Mouse (Mus musculus) right cerebral cortex, postnatal 4 days (tissue): ENCODE results near the gene Snx27.

ENCODE experiments used
- DNase-seq: peaks from one replicate; pipeline ENCODE4 v3.0.0-alpha.2; 2022

Snx27 gene

DNA sequence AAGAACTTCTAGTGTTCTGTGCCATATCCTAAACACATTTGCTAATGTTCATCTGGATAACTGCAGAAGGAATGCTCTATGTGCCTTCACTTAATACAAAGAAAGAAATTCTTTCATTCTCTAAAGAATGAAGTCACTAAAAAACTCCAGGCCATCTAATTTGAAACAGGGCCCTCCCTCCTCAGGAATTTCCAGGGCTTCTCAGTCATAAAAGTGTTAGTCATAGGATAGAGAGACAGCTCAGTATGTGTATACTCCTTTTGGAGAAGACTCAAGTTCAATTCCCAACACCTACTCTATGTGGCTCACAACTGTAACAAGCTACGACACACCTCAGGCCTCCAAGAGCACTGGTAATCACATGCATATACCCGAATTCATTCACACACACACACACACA, 17.0 kb downstream of the Snx27 start:
- no peak for DNase-seq

DNA sequence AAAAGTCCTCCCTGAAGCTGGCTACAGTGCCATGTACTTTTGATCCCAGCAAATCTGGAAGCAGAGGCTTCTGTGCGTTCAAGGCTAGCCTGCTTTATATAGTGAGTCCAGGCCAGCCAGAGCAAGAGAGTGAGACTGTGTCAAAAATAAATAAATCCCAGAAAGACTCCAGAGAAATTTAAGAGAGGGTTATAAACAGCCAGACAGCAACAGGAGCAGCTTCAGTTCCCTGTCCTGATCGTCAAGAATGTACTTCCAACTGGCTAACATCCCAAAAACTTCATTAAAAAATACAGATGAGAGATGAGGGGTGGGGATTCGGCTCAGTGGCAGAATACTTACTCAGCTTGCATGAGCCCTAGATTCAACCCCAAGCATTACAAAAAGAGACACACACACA, 17.4 kb downstream of the Snx27 start:
- no peak for DNase-seq

DNA sequence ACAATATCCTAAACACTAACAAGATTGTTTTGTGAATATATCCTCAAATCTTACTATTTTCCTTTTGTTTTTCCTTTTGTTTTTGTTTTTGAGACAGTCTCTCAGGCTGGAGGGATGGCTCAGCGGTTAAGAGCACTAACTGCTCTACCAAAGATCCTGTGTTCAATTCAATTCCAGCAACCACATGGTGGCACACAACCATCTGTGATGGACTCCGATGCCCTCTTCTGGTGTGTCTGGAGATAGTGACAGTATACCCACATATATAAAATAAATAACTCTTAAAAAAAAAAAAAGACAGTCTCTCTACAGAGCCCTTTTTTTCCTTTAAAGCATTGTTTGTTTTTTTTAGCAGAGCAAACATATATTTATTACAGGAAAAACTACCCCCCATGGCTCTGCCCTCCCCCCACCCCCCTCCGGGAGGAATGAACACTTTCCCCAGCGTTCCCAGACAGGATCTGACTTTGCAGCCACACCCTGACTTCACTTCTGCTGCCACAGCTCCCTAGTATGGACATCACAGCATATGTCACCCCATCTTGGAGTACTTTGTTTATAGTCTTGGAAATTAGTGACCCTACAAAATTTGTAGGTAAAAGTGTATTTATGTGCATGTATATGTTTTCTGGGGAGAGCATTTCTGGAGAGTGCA, 18.0 kb downstream of the Snx27 start:
- DNase-seq: no peak

- DNase-seq: no peak
Measured at GRCm38 (mm10) chr3:94563163-94563562, 19.4 kb downstream of the Snx27 start.

DNA sequence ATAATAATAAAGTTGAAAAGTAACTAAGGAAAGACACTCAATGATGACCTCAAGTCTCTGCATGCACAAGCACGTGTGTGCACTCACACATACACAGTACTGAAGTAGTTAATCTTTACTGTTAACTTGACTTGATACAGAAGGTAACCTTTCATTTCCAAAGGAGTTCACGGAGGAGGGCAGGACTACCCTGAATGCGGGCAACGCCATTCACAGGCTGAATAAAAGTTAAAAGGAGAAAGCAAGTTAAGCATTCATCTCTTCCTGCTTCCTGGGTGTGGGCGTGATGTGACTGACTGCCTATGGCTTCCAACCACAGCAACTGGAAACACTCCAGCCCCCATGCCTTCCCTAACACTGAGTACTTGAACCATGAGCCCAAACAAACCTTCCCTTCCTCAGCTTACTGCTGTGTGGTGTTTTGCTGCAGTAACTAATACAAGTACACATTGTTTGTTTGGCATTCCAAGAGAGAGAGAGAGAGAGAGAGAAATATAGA, 22.5 kb downstream of the Snx27 start:
- no peak for DNase-seq

GRCm38 (mm10) chr3:94549041-94549440, 33.5 kb downstream of the Snx27 start:
- DNase-seq: no peak

- DNase-seq: no peak
Measured at GRCm38 (mm10) chr3:94537187-94537586, 45.3 kb downstream of the Snx27 start.

DNA sequence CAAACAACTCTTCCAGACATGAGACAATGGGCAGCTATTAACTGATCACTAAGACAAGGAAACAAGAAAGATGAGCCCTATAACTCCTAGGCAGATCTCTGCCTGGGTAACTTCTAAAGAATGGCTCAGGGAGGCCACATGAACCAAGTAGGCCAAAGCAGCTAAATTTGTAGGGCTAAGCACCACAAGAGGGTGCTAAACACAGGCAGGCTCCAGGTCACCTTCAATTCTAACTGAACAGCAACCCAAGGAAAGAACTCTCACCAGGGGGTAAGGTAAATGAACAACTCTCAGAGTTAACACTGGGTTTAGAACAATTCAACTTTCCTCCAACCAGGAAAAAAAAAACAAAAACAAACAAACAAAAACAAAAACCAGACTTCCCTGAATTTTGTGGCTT, 48.5 kb downstream of the Snx27 start:
- no peak for DNase-seq

DNA sequence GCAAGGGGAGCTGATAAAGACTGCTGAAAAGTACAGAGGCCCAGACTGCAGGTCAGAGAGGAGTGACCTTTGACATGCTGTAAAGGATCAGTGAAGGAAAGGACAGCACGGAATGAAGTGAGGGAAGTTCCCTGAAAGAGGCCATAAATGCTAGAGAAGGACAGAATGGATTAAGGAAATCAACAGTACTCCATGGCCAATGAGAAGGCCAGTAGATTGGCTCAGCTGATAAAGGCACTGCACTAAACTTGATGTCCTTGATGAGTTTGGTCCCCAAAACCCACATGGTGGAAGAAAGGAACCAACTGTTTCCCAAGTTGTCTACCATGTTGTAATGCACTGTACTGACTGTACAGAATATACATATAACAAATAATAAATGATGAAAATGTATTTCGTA, 55.8 kb downstream of the Snx27 start:
- DNase-seq: no peak

- no peak for DNase-seq
Measured at GRCm38 (mm10) chr3:94506664-94507063, 75.9 kb downstream of the Snx27 start.

DNA sequence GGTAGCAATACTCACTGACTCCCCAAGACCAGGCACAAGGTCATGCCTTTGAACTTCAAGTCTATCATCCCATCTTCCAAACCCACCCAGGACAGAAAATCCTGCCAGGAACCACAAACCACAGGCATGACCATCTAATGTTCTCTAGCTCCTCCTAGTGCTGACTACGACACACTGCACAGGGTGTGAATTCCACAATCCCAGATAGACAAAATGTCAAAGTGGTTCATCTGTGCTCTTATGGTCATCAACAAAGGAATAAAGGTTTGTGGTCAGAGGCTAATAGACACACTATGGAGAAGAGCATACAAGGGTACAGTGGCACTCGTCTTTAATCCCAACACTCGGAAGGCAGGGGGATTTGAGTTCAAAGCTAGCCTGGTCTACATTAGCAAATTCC, 80.3 kb downstream of the Snx27 start:
- no peak for DNase-seq

DNA sequence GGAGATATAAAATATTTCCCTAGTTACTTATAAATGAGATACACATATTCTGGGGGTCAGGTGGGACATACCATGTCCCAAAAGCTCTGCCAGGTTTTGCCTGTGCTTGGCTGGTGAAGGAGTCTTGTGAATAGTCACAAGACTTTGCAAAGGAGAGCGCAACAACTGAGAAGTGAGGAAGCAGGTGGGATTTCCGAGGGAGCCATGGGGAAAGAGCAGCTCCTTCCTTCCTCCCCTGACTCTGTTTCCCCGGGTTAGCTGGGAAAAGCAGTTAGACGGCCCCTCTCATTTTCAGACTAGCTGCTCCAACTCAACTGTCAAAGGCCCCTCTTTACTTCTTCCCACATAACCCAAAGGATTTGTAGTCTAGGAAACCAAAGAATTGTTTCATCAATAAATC, 85.4 kb downstream of the Snx27 start:
- DNase-seq: no peak

DNA sequence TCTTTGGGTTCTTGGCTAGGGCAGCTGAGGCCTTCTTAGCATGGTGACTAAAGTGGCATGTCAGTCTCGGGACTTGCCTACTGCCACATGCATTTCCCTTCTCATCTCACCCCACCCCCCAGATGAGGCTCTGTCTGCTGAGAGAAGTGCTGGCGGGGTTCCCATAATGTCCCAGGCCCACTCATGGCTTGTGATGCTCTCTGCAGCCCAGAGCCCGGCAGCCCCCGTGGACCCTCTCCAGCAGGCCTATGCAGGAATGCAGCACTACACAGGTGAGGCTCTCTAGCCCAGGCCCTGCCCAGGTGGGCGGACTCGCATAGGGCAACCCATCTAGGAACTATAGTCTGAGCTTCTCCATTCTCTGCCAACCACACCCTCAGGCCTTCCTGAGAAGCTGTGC, 94.9 kb downstream of the Snx27 start:
- DNase-seq: peak; percentile 43

DNA sequence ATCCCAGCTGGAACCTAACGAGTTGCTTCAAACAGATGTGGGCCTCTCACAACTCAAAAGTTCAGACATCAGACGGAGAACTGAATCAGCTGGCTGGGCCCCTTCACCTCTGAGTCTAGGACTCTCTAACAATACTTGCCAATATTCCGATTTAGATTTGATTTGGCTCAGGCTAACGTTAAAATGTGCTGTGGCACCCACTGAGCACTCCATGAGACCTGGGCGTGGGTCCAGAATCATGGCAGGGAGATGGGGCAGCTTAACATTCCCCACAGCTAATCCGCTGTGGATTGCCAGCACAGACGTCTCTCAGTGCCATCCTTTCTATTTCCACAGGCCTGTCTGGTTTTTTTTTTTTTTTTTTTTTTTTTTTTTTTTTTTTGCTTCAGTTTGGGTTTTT, 96.6 kb downstream of the Snx27 start:
- peak; percentile 53 for DNase-seq

GRCm38 (mm10) chr3:94483790-94484439, 98.6 kb downstream of the Snx27 start:
- DNase-seq: peak; percentile 93

- no peak for DNase-seq
Measured at GRCm38 (mm10) chr3:94482764-94483385, 99.6 kb downstream of the Snx27 start.

- no peak for DNase-seq
Measured at GRCm38 (mm10) chr3:94481429-94481828, 101.1 kb downstream of the Snx27 start.

DNA sequence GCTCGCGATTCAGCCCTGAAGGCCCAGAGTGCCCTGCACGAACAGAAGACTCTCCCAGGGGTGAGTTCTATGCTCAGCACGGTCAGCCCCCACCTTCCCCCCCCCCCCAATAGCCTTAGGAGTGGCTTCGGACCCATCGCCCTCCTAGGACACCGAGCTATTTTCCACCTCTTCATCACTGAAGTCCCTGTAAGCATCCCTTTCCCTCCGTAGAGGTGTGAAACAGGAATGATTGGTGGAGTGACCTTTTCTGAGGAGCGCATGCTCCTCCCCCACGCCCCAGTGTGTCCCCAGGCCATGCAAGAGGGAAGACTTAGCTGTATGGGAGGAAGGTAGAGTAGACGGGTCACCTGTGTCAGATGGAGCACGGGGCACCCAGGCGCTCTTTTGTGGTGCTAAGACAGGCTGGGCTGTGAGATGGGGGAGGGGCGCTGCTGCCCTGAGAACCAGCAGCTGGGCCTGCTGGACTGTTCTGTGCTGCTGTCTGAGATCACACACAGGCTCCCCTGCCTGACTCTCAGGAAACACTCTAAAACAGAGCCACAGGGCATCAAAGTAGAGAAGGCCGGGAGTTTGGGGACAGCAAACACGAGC, 102.1 kb downstream of the Snx27 start, which contains the start of gene Riiad1:
Riiad1 (minus strand) TSS at position 51 of the 594 bp plus-strand sequence.
- no peak for DNase-seq

GRCm38 (mm10) chr3:94479564-94479963, 103.0 kb downstream of the Snx27 start:
- DNase-seq: peak; percentile 31

DNA sequence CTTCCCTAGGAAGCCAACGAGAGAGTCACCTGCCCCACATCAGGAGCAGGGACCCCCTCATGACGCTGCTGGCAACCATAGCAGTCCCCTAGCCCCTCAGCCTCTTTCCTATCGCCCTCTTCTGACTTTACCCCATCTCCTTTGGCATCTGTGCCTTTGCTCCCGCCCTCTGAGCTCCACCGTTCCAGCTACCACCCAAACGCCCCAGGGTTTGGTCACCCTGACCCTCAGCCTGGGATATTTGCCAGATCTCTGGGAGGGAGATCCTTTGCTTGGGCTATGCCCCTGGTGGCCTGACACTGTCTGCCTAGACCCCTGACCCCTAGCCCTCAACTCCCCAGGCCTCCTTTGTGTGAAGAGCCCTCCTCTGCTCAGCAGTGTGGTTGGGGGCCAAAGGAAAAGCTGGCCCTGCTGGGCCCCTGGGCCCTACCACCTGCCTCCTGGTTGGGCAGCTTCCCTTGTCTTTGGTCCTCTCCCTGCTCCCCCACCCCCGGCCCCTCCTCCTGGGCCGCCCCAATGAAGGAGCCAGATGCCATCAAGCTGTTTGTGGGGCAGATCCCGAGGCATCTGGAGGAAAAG, 103.8 kb downstream of the Snx27 start:
- no peak for DNase-seq

GRCm38 (mm10) chr3:94477981-94478422, 104.5 kb downstream of the Snx27 start, which contains the start of gene Celf3:
TSS of gene Celf3 (plus strand) at chr3:94478295.
- DNase-seq: peak; percentile 70

GRCm38 (mm10) chr3:94477444-94477843, 105.1 kb downstream of the Snx27 start:
- no peak for DNase-seq
